In genomic region chr16:4913783-4914735, GRCm38 (mm10) we compare ENCODE assay signal across 8 mouse cellular contexts. TPM values are rescaled to one million over a fixed set of nuclear protein-coding genes. Genes with fewer than 3 reads are reported as not detected.
DNase-seq lines count a peak whose midpoint lies in the region; ATAC-seq and TF ChIP-seq lines count a peak whose summit lies in the region.

No protein-coding gene starts in this region.

- H3K9me3 ChIP-seq in heart, embryonic 13.5 days = no peaks in the 10 kb centered on the region
- no peaks in the 10 kb centered on the region for H3K9me3 ChIP-seq in kidney, postnatal 0 days (replicated peaks; ENCODE audit: low read length)

- H3K4me3 ChIP-seq in heart, embryonic 13.5 days = no peak overlapping the region
- H3K4me3 ChIP-seq in kidney, postnatal 0 days (replicated peaks; ENCODE audit: low read depth, low read length) = no peak overlapping the region
- no peak overlapping the region for H3K4me3 ChIP-seq in liver, adult 2 months (ENCODE audit: insufficient read depth, low read depth, low read length)

- H3K27ac ChIP-seq in heart, embryonic 13.5 days (replicated peaks) = peak overlapping the region; percentile 78
- peak overlapping the region; percentile 88 for H3K27ac ChIP-seq in kidney, postnatal 0 days
- H3K27ac ChIP-seq in liver, adult 2 months (replicated peaks; ENCODE audit: insufficient read depth, low read depth, low read length) = peak overlapping the region; percentile 63; the same call in 1 of the 2 replicates

- peak overlapping the region; percentile 56 for H3K9ac ChIP-seq in heart, embryonic 13.5 days
- no peak overlapping the region for H3K9ac ChIP-seq in kidney, postnatal 0 days (ENCODE audit: low read depth, low read length)
- H3K9ac ChIP-seq in liver, adult 2 months (ENCODE audit: low read depth, low read length) = no peak overlapping the region

- peak; percentile 97 for TF ChIP-seq CTCF in kidney, postnatal 0 days (IDR thresholded peaks at IDR 0.05; ENCODE audit: low read depth)
- TF ChIP-seq CTCF in liver, adult 2 months (IDR thresholded peaks at IDR 0.05; ENCODE audit: low read depth, low read length) = peak; percentile 72

- H3K4me2 ChIP-seq in heart, embryonic 13.5 days = peak overlapping the region; percentile 32; the same call in 1 of the 2 replicates
- peak overlapping the region; percentile 30; the same call in 1 of the 2 replicates for H3K4me2 ChIP-seq in kidney, postnatal 0 days (ENCODE audit: low read length)

- ATAC-seq in erythroid progenitor cell, adult 5-6 weeks (replicated peaks; ENCODE audit: low FRiP score, poor library complexity, severe bottlenecking) = peak; percentile 69
- peak; percentile 7; the same call in 1 of the 2 replicates for ATAC-seq in heart, embryonic 13.5 days (ENCODE audit: extremely low read depth, insufficient number of reproducible peaks, low FRiP score, low TSS enrichment)
- ATAC-seq in kidney, postnatal 0 days (replicated peaks; ENCODE audit: low FRiP score, low read depth) = peak; percentile 85
- peak; percentile 52 for ATAC-seq in monocyte, adult 5-6 weeks (replicated peaks; ENCODE audit: insufficient number of reproducible peaks, low FRiP score, low TSS enrichment, poor library complexity, severe bottlenecking)

- no peaks in the 10 kb centered on the region for H3K79me2 ChIP-seq in liver, adult 2 months (ENCODE audit: control insufficient read depth, insufficient read depth, low read length)

- H3K27me3 ChIP-seq in heart, embryonic 13.5 days (replicated peaks) = no peaks in the 10 kb centered on the region
- no peaks in the 10 kb centered on the region for H3K27me3 ChIP-seq in kidney, postnatal 0 days (ENCODE audit: insufficient read depth, low read length)
- no peaks in the 10 kb centered on the region for H3K27me3 ChIP-seq in liver, adult 2 months (ENCODE audit: control insufficient read depth, insufficient read depth, low read length)

- peak; percentile 88 for DNase-seq in CD4-positive, CD25-positive, alpha-beta regulatory T cell, adult 2 months (ENCODE audit: low read depth, low spot score)
- DNase-seq in brain, embryonic 18.5 days (ENCODE audit: low read depth, low spot score) = peak; percentile 26
- DNase-seq in kidney, postnatal 0 days (ENCODE audit: low spot score) = peak; percentile 92
- peak; percentile 60 for DNase-seq in liver, adult 2 months (ENCODE audit: extremely low read depth, low read depth, low spot score)
- DNase-seq in spleen, postnatal 36 days (ENCODE audit: low spot score in 2 of 2) = peak; percentile 71 to 82

- TF ChIP-seq POLR2A in liver, adult 2 months (IDR thresholded peaks at IDR 0.05; ENCODE audit: extremely low read depth, insufficient read depth, low read length) = no peak

- peaks cover 88% of the 10 kb centered on the region for H3K36me3 ChIP-seq in heart, embryonic 13.5 days
- peaks cover 39% of the 10 kb centered on the region for H3K36me3 ChIP-seq in kidney, postnatal 0 days (ENCODE audit: insufficient read depth, low read length)
- H3K36me3 ChIP-seq in liver, adult 2 months (ENCODE audit: control insufficient read depth, insufficient read depth, low read length) = peaks cover 18% of the 10 kb centered on the region; the same call in 1 of the 2 replicates

- 29% methylated on average over 12 of the region's 12 CpGs for WGBS in heart, embryonic 13.5 days
- 29% methylated on average over 12 of the region's 12 CpGs for WGBS in kidney, postnatal 0 days
- WGBS in liver, adult 2 months = 44% methylated on average over 12 of the region's 12 CpGs

- H3K4me1 ChIP-seq in heart, embryonic 13.5 days = peaks cover 26% of the 10 kb centered on the region
- H3K4me1 ChIP-seq in kidney, postnatal 0 days (replicated peaks; ENCODE audit: insufficient read depth, low read length) = no peaks in the 10 kb centered on the region; the same call in 1 of the 2 replicates
- H3K4me1 ChIP-seq in liver, adult 2 months (ENCODE audit: control insufficient read depth, insufficient read depth, low read length) = peaks cover 9% of the 10 kb centered on the region

RNA-seq across cellular contexts. Expression of gene Nudt16l1, which starts 24.5 kb away (rescaled TPM):
- 4.2 and 9.4 TPM in 2 replicates for total RNA-seq in erythroid progenitor cell, adult 5-6 weeks (2015; ENCODE audit: low replicate concordance)
- 0.53 and 5.8 TPM in 2 replicates for total RNA-seq in erythroid progenitor cell, adult 5-6 weeks (2017; ENCODE audit: low replicate concordance)
- polyA plus RNA-seq in heart, embryonic 13.5 days (2015; fragmentation: Nextera tagmentation; extraction: Ambion mirVana) = 105 and 113 TPM in 2 replicates
- 152 and 161 TPM in 2 replicates for polyA plus RNA-seq in kidney, postnatal 0 days (2015; fragmentation: Nextera tagmentation; extraction: Ambion mirVana)
- 12.2 and 16.2 TPM in 2 replicates for total RNA-seq in liver, adult 2 months (2014; rRNA removed)
- 53.5 and 57.0 TPM in 2 replicates for polyA plus RNA-seq in liver, adult 2 months (2012; rRNA removed)
- total RNA-seq in monocyte, adult 5-6 weeks (2017) = 12.0 to 18.7 TPM (median 17.1 TPM) in 3 replicates

RNA-seq across cellular contexts. Expression of gene Mgrn1, which starts 28.0 kb away (rescaled TPM):
- 8.6 and 10.5 TPM in 2 replicates for total RNA-seq in erythroid progenitor cell, adult 5-6 weeks (2015; ENCODE audit: low replicate concordance)
- total RNA-seq in erythroid progenitor cell, adult 5-6 weeks (2017; ENCODE audit: low replicate concordance) = 0.38 and 2.2 TPM in 2 replicates
- 107 TPM in 2 replicates for polyA plus RNA-seq in heart, embryonic 13.5 days (2015; fragmentation: Nextera tagmentation; extraction: Ambion mirVana)
- 85.9 and 99.0 TPM in 2 replicates for polyA plus RNA-seq in kidney, postnatal 0 days (2015; fragmentation: Nextera tagmentation; extraction: Ambion mirVana)
- total RNA-seq in liver, adult 2 months (2014; rRNA removed) = 28.2 and 42.8 TPM in 2 replicates
- 59.0 and 71.0 TPM in 2 replicates for polyA plus RNA-seq in liver, adult 2 months (2012; rRNA removed)
- total RNA-seq in monocyte, adult 5-6 weeks (2017) = 29.3 to 42.2 TPM (median 41.6 TPM) in 3 replicates

RNA-seq across cellular contexts. Expression of gene Ubald1, which starts 33.9 kb away (rescaled TPM):
- 8.3 and 10.1 TPM in 2 replicates for total RNA-seq in erythroid progenitor cell, adult 5-6 weeks (2015; ENCODE audit: low replicate concordance)
- 0.91 and 1.7 TPM in 2 replicates for total RNA-seq in erythroid progenitor cell, adult 5-6 weeks (2017; ENCODE audit: low replicate concordance)
- polyA plus RNA-seq in heart, embryonic 13.5 days (2015; fragmentation: Nextera tagmentation; extraction: Ambion mirVana) = 24.4 and 26.6 TPM in 2 replicates
- 39.4 and 41.5 TPM in 2 replicates for polyA plus RNA-seq in kidney, postnatal 0 days (2015; fragmentation: Nextera tagmentation; extraction: Ambion mirVana)
- 4.0 and 7.1 TPM in 2 replicates for total RNA-seq in liver, adult 2 months (2014; rRNA removed)
- polyA plus RNA-seq in liver, adult 2 months (2012; rRNA removed) = 13.6 and 15.5 TPM in 2 replicates
- 11.3 to 32.6 TPM (median 13.8 TPM) in 3 replicates for total RNA-seq in monocyte, adult 5-6 weeks (2017)

RNA-seq across cellular contexts. Expression of gene Anks3, which starts 49.9 kb away (rescaled TPM):
- total RNA-seq in erythroid progenitor cell, adult 5-6 weeks (2015; ENCODE audit: low replicate concordance) = 13.0 and 20.9 TPM in 2 replicates
- 15.3 and 28.9 TPM in 2 replicates for total RNA-seq in erythroid progenitor cell, adult 5-6 weeks (2017; ENCODE audit: low replicate concordance)
- 31.8 and 32.3 TPM in 2 replicates for polyA plus RNA-seq in heart, embryonic 13.5 days (2015; fragmentation: Nextera tagmentation; extraction: Ambion mirVana)
- 54.1 and 55.9 TPM in 2 replicates for polyA plus RNA-seq in kidney, postnatal 0 days (2015; fragmentation: Nextera tagmentation; extraction: Ambion mirVana)
- 11.3 and 14.2 TPM in 2 replicates for total RNA-seq in liver, adult 2 months (2014; rRNA removed)
- polyA plus RNA-seq in liver, adult 2 months (2012; rRNA removed) = 16.8 and 22.3 TPM in 2 replicates
- total RNA-seq in monocyte, adult 5-6 weeks (2017) = 54.3 to 76.7 TPM (median 64.0 TPM) in 3 replicates

Comparison
In these comparisons a context has a peak if more than half of its experiments do, and no peak if none do; other contexts are left out.
1. DNase-seq: peak in every context shown above with its lines; median percentile 92 in kidney, postnatal 0 days; 88 in CD4-positive, CD25-positive, alpha-beta regulatory T cell, adult 2 months; 76 in spleen, postnatal 36 days; 60 in liver, adult 2 months; 26 in brain, embryonic 18.5 days.
2. ATAC-seq: peak in every context shown above with its lines; median percentile 85 in kidney, postnatal 0 days; 69 in erythroid progenitor cell, adult 5-6 weeks; 52 in monocyte, adult 5-6 weeks; 7 in heart, embryonic 13.5 days.